Mouse (Mus musculus) testis, adult 2 months (tissue): ENCODE measurements at regions not wholly inside any gene's neighbourhood (a gene's known extent, or its start where the extent isn't known, plus 50 kb on each side); places are given as distances from the start of the nearest gene placed in this dataset.

Experiments used
- H3K27ac ChIP-seq: fragments of 200-500 bp; 2 replicates; pipeline ENCODE4 v1.5.1; 2012; ENCODE audit warnings: low read depth, low read length; ENCODE audit not compliant: control insufficient read depth, insufficient read depth
- H3K27me3 ChIP-seq: fragments of 200-500 bp; 2 replicates; pipeline ENCODE4 v1.6.1; 2012; ENCODE audit warnings: mild to moderate bottlenecking, low read length, moderate library complexity; ENCODE audit not compliant: control insufficient read depth, insufficient read depth
- H3K36me3 ChIP-seq: fragments of 200-500 bp; 2 replicates; pipeline ENCODE4 v1.6.1; 2012; ENCODE audit warnings: mild to moderate bottlenecking, low read length; ENCODE audit not compliant: control insufficient read depth, insufficient read depth
- H3K4me1 ChIP-seq: fragments of 200-500 bp; 2 replicates; pipeline ENCODE4 v1.6.1; 2012; ENCODE audit warnings: low read length; ENCODE audit not compliant: control insufficient read depth, insufficient read depth
- H3K4me3 ChIP-seq: fragments of 200-500 bp; 2 replicates; pipeline ENCODE4 v1.5.1; 2012; ENCODE audit warnings: low read depth, mild to moderate bottlenecking, low read length, moderate library complexity, mixed read lengths; ENCODE audit not compliant: control insufficient read depth
- CTCF ChIP-seq: fragments of 200-500 bp; IDR thresholded peaks from 2 replicates; pipeline ENCODE4 v1.5.1; 2012; ENCODE audit warnings: low read depth, mild to moderate bottlenecking, inconsistent platforms, low read length, moderate library complexity; ENCODE audit not compliant: control insufficient read depth, insufficient read depth, insufficient replicate concordance
- POLR2A ChIP-seq: fragments of 200-500 bp; IDR thresholded peaks from 2 replicates; pipeline ENCODE4 v1.6.1; 2012; ENCODE audit warnings: low read depth, mild to moderate bottlenecking, inconsistent platforms, low read length, moderate library complexity; ENCODE audit not compliant: control insufficient read depth

GRCm38 (mm10) chr1:76491187-76491586 lies 945.1 kb downstream of the Slc4a3 start:
- H3K27ac ChIP-seq = no peak overlapping the region
- no peak for TF ChIP-seq CTCF
- TF ChIP-seq POLR2A = no peak
- no peaks in the 10 kb centered on the region for H3K36me3 ChIP-seq
- no peaks in the 10 kb centered on the region for H3K4me1 ChIP-seq
- no peaks in the 10 kb centered on the region for H3K27me3 ChIP-seq
- H3K4me3 ChIP-seq = no peak overlapping the region

- H3K27me3 ChIP-seq = no peaks in the 10 kb centered on the region
- no peaks in the 10 kb centered on the region for H3K4me1 ChIP-seq
- no peaks in the 10 kb centered on the region for H3K36me3 ChIP-seq
- H3K27ac ChIP-seq = no peak overlapping the region
- no peak overlapping the region for H3K4me3 ChIP-seq
- TF ChIP-seq POLR2A (no peak), CTCF (no peak)
Observed at GRCm38 (mm10) chr1:76505150-76505549, 959.1 kb downstream of the Slc4a3 start.

DNA sequence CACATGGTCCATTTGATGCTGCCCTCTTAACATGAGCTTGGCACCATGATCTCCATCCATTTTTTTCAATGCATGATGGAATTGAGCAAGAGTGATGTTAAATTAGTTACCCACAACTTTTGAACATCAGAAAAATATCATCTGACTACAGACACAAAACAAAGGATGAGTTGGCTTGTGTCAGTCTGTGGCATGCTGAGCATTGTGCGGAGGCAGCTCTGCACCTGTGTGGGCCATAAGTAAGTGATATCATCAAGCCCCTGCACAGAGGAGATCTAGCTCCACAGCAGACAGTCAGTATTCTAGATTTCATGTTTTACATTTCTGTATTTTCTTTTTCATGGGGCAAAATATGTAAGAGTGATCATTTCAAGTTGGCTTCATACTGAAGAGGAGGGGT lies 962.8 kb downstream of the Slc4a3 start:
- Histone ChIP-seq H3K4me1 (no peaks in the 10 kb centered on the region), H3K4me3 (no peak overlapping the region), H3K27ac (no peak overlapping the region), H3K36me3 (no peaks in the 10 kb centered on the region), H3K27me3 (no peaks in the 10 kb centered on the region)
- TF ChIP-seq CTCF (no peak), POLR2A (no peak)

DNA sequence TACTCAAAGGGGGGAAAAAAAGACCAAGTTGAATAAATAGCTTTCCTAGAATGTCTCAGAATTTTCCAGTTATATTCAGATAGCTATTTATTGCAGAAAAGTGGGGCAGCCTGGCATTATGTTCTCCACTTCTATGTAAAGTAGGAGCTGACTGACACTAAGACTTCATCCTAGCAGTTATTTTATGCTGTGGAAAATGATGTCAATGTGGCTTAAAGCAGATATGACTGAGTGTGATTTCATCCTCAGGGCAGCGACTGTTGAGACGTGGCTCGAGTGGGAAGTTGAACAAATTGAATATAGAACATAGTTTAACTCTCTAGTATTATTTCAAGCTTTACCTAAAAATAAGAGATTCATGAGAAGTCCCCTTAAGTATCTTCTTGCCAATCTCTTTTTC lies 963.4 kb downstream of the Slc4a3 start:
- TF ChIP-seq POLR2A = no peak
- TF ChIP-seq CTCF = no peak
- Histone ChIP-seq H3K27ac (no peak overlapping the region), H3K27me3 (no peaks in the 10 kb centered on the region), H3K36me3 (no peaks in the 10 kb centered on the region), H3K4me1 (no peaks in the 10 kb centered on the region), H3K4me3 (no peak overlapping the region)

GRCm38 (mm10) chr1:76512156-76512555 lies 966.1 kb downstream of the Slc4a3 start:
- H3K27ac ChIP-seq = no peak overlapping the region
- H3K27me3 ChIP-seq = no peaks in the 10 kb centered on the region
- no peak overlapping the region for H3K4me3 ChIP-seq
- H3K36me3 ChIP-seq = no peaks in the 10 kb centered on the region
- no peak for TF ChIP-seq CTCF
- no peak for TF ChIP-seq POLR2A
- no peaks in the 10 kb centered on the region for H3K4me1 ChIP-seq

DNA sequence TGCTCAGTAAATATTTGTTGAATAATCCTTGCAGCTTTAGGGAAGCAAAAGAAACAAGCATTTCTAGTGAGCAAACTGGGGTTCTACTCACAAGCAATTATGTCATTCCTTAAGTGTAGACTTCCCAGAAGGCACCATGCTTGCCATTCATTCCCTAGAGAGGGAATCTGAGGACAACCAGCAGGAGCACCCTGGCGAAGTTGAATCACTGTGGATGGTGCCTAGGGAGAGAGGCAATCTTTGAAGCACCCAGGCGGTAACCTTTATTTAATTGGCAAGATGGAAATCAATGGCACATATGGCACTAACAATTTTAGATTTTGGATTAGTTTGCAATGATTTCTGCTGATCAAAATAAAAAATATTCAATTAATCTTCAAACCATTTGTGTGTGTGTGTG lies 967.4 kb downstream of the Slc4a3 start:
- Histone ChIP-seq H3K27me3 (no peaks in the 10 kb centered on the region), H3K4me1 (no peaks in the 10 kb centered on the region), H3K4me3 (no peak overlapping the region), H3K27ac (no peak overlapping the region), H3K36me3 (no peaks in the 10 kb centered on the region)
- TF ChIP-seq POLR2A = no peak

DNA sequence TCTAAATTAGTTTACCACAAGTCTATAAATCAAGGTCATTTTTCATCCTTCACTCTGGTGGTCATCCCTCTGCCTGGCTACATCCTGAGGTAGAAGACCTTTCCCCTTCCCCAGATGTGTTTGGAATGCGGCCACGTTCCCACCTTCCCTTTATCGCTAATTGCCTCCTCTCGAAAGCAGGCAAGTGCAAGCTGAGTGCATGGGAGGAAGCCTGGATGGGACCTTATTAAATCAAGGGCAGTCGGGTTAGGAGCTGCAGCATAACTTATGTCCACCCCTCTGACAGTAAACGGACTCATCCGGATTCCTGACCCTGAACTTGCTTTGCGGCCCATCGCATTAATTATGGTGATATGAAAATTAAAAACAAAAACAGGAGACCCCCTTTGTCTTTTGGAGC lies 983.5 kb downstream of the Slc4a3 start:
- no peak overlapping the region for H3K27ac ChIP-seq
- TF ChIP-seq CTCF (no peak), POLR2A (no peak)
- no peaks in the 10 kb centered on the region for H3K36me3 ChIP-seq
- H3K27me3 ChIP-seq = no peaks in the 10 kb centered on the region
- no peaks in the 10 kb centered on the region for H3K4me1 ChIP-seq
- H3K4me3 ChIP-seq = no peak overlapping the region

DNA sequence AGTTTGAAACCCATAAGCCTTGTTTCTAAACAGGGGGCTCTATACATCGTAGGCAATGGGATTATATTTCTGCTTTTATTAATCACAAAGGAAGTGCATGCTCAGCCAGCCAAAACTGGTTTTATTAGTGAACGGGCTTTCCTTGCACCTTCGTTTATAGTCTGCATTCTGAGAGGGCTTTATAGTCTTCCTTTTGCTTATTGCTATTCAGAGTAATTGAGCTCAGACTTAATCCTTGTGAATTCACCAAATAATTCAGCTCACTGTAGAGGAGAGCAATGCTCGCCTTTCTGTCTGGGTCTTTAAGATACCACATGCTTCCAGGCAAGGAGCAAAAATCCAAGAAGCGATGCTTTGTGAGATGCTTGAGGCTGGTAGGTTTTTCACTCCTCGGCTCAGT lies 984.3 kb downstream of the Slc4a3 start:
- no peaks in the 10 kb centered on the region for H3K27me3 ChIP-seq
- H3K36me3 ChIP-seq = no peaks in the 10 kb centered on the region
- H3K27ac ChIP-seq = no peak overlapping the region
- TF ChIP-seq CTCF (no peak), POLR2A (no peak)
- no peaks in the 10 kb centered on the region for H3K4me1 ChIP-seq
- no peak overlapping the region for H3K4me3 ChIP-seq
